Mouse (Mus musculus) cerebellum, adult 18-20 months (tissue): Measurements from ENCODE around the gene Bpifa1.
A peak's percentile ranks its signal among the peaks of the same experiment; 100 is the strongest.
"Not testable (repeated sequence)": the region's sequence is repeated elsewhere in the genome, so short reads cannot be mapped to it uniquely, and the experiment has no call there.

ENCODE experiments used
- DNase-seq, 2 experiments: peaks; one replicate each; pipeline ENCODE4 v3.0.0; 2021

The Bpifa1 gene

GRCm38 (mm10) chr2:154142580-154142979, at the start of gene Bpifa1:
Gene Bpifa1, plus strand, starts transcription at chr2:154142880.
- no peak for DNase-seq

- peak; percentile 5 for DNase-seq
These were observed 44.9 kb upstream of the Bpifa1 start for GRCm38 (mm10) chr2:154097734-154098133.

- no peak for DNase-seq
These were observed 25.3 kb upstream of the Bpifa1 start for GRCm38 (mm10) chr2:154117381-154117780.

GRCm38 (mm10) chr2:154130120-154130519, 12.6 kb upstream of the Bpifa1 start, which contains the start of gene Bpifa3:
Gene Bpifa3, plus strand, starts transcription at chr2:154130336.
- no peak for DNase-seq

GRCm38 (mm10) chr2:154143735-154144134, 1.1 kb downstream of the Bpifa1 start:
- no peak for DNase-seq

- no peak for DNase-seq
These were observed 4.8 kb downstream of the Bpifa1 start for GRCm38 (mm10) chr2:154147496-154147895.

GRCm38 (mm10) chr2:154158433-154158832, 15.8 kb downstream of the Bpifa1 start:
- peak; percentile 5 to 7 for DNase-seq

- DNase-seq, result no peak
These were observed 19.6 kb downstream of the Bpifa1 start, which contains the start of gene Bpifa5 for GRCm38 (mm10) chr2:154162307-154162706. Gene Bpifa5, plus strand, starts transcription at chr2:154162607.

- peak; percentile 6 to 7 for DNase-seq
These were observed 20.6 kb downstream of the Bpifa1 start for GRCm38 (mm10) chr2:154163306-154163705.

GRCm38 (mm10) chr2:154169172-154169571, 26.5 kb downstream of the Bpifa1 start:
- no peak for DNase-seq

- DNase-seq, result no peak
These were observed 28.9 kb downstream of the Bpifa1 start for GRCm38 (mm10) chr2:154171621-154172020.

GRCm38 (mm10) chr2:154173313-154173712, 30.6 kb downstream of the Bpifa1 start:
- DNase-seq, result peak in 1 of 2 experiments; percentile 2

- not testable (repeated sequence) for DNase-seq
These were observed 39.2 kb downstream of the Bpifa1 start for GRCm38 (mm10) chr2:154181900-154182299.

GRCm38 (mm10) chr2:154183061-154183460, 40.4 kb downstream of the Bpifa1 start:
- not testable (repeated sequence) for DNase-seq

- no peak for DNase-seq
These were observed 42.6 kb downstream of the Bpifa1 start for GRCm38 (mm10) chr2:154185319-154185718.

- DNase-seq, result no peak
These were observed 43.1 kb downstream of the Bpifa1 start for GRCm38 (mm10) chr2:154185748-154186147.

GRCm38 (mm10) chr2:154187468-154187867, 44.8 kb downstream of the Bpifa1 start:
- DNase-seq, result no peak

- no peak for DNase-seq
These were observed 47.3 kb downstream of the Bpifa1 start for GRCm38 (mm10) chr2:154189877-154190434.

- no peak for DNase-seq
These were observed 48.0 kb downstream of the Bpifa1 start, which contains the start of gene Bpifb1 for GRCm38 (mm10) chr2:154190546-154191258. Gene Bpifb1, plus strand, starts transcription at chr2:154190818.

GRCm38 (mm10) chr2:154192141-154192540, 49.5 kb downstream of the Bpifa1 start:
- DNase-seq, result no peak

GRCm38 (mm10) chr2:154193071-154193470, 50.4 kb downstream of the Bpifa1 start:
- DNase-seq, result no peak

- no peak for DNase-seq
These were observed 51.4 kb downstream of the Bpifa1 start for GRCm38 (mm10) chr2:154193994-154194504.

- DNase-seq, result no peak
These were observed 54.4 kb downstream of the Bpifa1 start for GRCm38 (mm10) chr2:154197036-154197435.
